Mouse (Mus musculus): ENCODE data around the gene Cd164l2. TPM values are rescaled to one million over a fixed set of nuclear protein-coding genes. Genes with fewer than 3 reads are reported as not detected.

Cd164l2 gene
- 1 to 10 TPM; 1.1 to 2.6 TPM for total RNA-seq (2021)
- long read RNA-seq, experiment 1, partial matches to known transcripts: 0 of 1 reads
- long read RNA-seq, experiment 1, other reads (novel, unspliced or antisense): 1 of 1 reads
- long read RNA-seq, experiment 2, partial matches to known transcripts: 0 of 3 reads
- long read RNA-seq, experiment 2, other reads (novel, unspliced or antisense): 1 of 3 reads

- no peak for DNase-seq (ENCODE audit: low spot score in 2 of 2)
These were observed at the start of gene Cd164l2, which contains the start of gene Gpr3 for GRCm38 (mm10) chr4:133211751-133212561. Gene Cd164l2, plus strand, starts transcription at chr4:133212131. Gene Gpr3, minus strand, starts transcription at chr4:133212536.

GRCm38 (mm10) chr4:133162196-133162595 is 49.7 kb upstream of the Cd164l2 start:
- no peak for DNase-seq (ENCODE audit: low spot score in 2 of 2)

- no peak for DNase-seq (ENCODE audit: low spot score in 2 of 2)
These were observed 45.2 kb upstream of the Cd164l2 start for GRCm38 (mm10) chr4:133166773-133167172.

GRCm38 (mm10) chr4:133169237-133170055 is 42.5 kb upstream of the Cd164l2 start:
- DNase-seq (ENCODE audit: low spot score in 2 of 2): no peak

GRCm38 (mm10) chr4:133170056-133170524 is 41.8 kb upstream of the Cd164l2 start:
- DNase-seq (ENCODE audit: low spot score in 2 of 2): no peak

- no peak for DNase-seq (ENCODE audit: low spot score in 2 of 2)
These were observed 41.3 kb upstream of the Cd164l2 start for GRCm38 (mm10) chr4:133170616-133171015.

- DNase-seq (ENCODE audit: low spot score in 2 of 2): no peak
These were observed 39.5 kb upstream of the Cd164l2 start for GRCm38 (mm10) chr4:133172451-133172850.

GRCm38 (mm10) chr4:133174361-133174760 is 37.6 kb upstream of the Cd164l2 start:
- DNase-seq (ENCODE audit: low spot score in 2 of 2): no peak

- DNase-seq (ENCODE audit: low spot score in 2 of 2): no peak
These were observed 36.7 kb upstream of the Cd164l2 start for GRCm38 (mm10) chr4:133175274-133175673.

- DNase-seq (ENCODE audit: low spot score in 2 of 2): no peak
These were observed 35.8 kb upstream of the Cd164l2 start for GRCm38 (mm10) chr4:133175998-133176760.

- no peak for DNase-seq (ENCODE audit: low spot score in 2 of 2)
These were observed 35.0 kb upstream of the Cd164l2 start for GRCm38 (mm10) chr4:133176761-133177403.

GRCm38 (mm10) chr4:133178305-133178704 is 33.6 kb upstream of the Cd164l2 start:
- no peak for DNase-seq (ENCODE audit: low spot score in 2 of 2)

GRCm38 (mm10) chr4:133179258-133179657 is 32.7 kb upstream of the Cd164l2 start:
- no peak for DNase-seq (ENCODE audit: low spot score in 2 of 2)

GRCm38 (mm10) chr4:133182439-133183033 is 29.4 kb upstream of the Cd164l2 start:
- no peak for DNase-seq (ENCODE audit: low spot score in 2 of 2)

- DNase-seq (ENCODE audit: low spot score in 2 of 2): no peak
These were observed 27.7 kb upstream of the Cd164l2 start for GRCm38 (mm10) chr4:133184031-133184897.

- DNase-seq (ENCODE audit: low spot score in 2 of 2): no peak
These were observed 26.8 kb upstream of the Cd164l2 start for GRCm38 (mm10) chr4:133184898-133185665.

GRCm38 (mm10) chr4:133185893-133186292 is 26.0 kb upstream of the Cd164l2 start:
- DNase-seq (ENCODE audit: low spot score in 2 of 2): no peak

- no peak for DNase-seq (ENCODE audit: low spot score in 2 of 2)
These were observed 25.1 kb upstream of the Cd164l2 start for GRCm38 (mm10) chr4:133186856-133187255.

All from adrenal gland, adult 18-20 months (tissue).